Mouse (Mus musculus) layer of hippocampus, postnatal 25 days (tissue): ENCODE measurements around the gene Sim1. TPM values are rescaled to one million over a fixed set of nuclear protein-coding genes. Genes with fewer than 3 reads are reported as not detected.
A peak's percentile ranks its signal among the peaks of the same experiment; 100 is the strongest.

Source experiments
- DNase-seq, 2 experiments: peaks; one replicate each; pipeline ENCODE4 v3.0.0; 2022; ENCODE audit warnings: mixed read lengths in 2 of 2, low spot score in 1 of 2; ENCODE audit errors: extremely low spot score in 1 of 2
- total RNA-seq, 2 experiments: library from RNA; stranded (reverse); gene quantifications; 2 replicates each; pipeline ENCODE4 v1.2.3; 2021

The Sim1 gene
- not detected for total RNA-seq

GRCm38 (mm10) chr10:50894170-50894991 is at the start of gene Sim1:
Gene Sim1 (plus strand): TSS chr10:50894754.
- peak in 1 of 2 experiments; percentile 25 for DNase-seq

DNA sequence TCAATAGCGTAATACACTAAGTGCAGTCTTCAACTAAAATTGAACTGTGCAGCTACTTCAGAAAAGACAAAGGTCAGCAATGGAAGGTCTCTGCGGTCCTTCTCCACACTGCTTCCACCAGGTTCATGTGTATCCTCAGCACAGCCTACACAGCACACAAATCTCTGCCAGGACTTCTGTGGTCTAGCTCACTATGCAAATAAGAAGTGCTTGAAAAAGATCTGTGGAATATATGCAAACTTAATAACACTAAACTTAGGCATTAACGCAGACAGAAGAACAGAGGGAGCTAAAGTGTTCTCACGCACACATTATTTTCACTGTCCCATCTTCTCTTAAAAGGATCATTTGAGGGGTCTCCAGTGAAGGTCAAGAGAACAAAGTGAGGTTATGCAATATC is 26.4 kb upstream of the Sim1 start:
- no peak for DNase-seq

DNA sequence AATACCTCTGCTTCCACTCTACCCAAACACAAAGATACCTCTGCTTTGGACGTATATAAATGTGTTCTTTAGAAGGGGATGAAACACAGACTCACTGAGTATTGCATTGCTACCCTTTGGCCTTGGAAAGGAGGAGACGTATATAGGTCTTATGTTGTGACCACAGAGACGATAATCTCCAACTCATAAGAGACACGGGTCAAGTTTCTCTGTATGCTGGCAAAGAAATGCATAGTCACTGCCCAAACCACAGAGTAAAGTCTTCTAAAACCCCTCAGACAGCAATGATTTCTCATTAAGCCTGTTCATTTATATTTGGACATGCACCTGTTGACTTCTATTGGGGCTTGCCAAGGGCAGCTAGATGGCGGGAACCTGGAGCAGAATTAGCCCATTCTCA is 17.6 kb upstream of the Sim1 start:
- no peak for DNase-seq

GRCm38 (mm10) chr10:50881476-50882069 is 13.0 kb upstream of the Sim1 start:
- DNase-seq, result no peak

DNA sequence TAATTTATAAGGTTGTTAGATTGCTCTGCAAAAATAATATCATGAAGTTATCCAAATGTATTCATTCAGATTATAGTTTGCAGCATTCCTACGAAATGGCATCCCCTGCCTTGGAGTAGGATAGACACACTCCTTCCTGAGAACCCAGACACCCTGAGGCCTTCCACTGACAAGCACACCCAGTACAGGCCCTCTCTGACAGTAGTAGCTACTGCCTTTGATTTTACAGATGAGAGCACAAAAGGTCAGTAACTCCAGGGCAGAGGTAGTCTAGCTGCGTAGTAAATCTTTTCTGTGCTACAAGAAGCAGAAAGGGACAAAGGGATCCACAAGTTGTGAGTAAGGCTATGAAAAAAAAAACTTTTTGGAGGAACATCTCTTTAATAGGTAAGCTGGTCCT is 12.2 kb upstream of the Sim1 start:
- DNase-seq, result no peak

DNA sequence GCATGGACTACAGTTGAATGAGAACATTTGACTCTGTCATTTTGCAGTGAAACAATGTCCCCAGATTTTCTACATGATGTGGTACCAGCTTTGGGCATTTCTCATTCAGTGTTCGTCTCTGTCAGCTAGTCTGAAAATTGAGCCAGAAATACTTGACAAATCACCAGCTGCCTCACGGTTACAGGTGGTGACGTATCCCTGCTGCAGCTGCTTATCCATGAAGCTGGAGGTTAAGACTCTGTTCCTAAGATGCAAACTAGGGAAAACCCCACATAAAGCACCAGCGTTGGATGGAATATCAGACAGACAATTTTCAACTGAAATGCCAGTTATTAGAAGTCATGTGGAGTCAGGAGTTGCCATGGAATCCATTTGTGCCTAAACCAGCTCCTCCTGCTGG is 8.2 kb upstream of the Sim1 start:
- DNase-seq, result no peak

- DNase-seq, result no peak
Measured at GRCm38 (mm10) chr10:50890621-50891020, 3.9 kb upstream of the Sim1 start.

GRCm38 (mm10) chr10:50891876-50892711 is 2.5 kb upstream of the Sim1 start:
- no peak for DNase-seq

DNA sequence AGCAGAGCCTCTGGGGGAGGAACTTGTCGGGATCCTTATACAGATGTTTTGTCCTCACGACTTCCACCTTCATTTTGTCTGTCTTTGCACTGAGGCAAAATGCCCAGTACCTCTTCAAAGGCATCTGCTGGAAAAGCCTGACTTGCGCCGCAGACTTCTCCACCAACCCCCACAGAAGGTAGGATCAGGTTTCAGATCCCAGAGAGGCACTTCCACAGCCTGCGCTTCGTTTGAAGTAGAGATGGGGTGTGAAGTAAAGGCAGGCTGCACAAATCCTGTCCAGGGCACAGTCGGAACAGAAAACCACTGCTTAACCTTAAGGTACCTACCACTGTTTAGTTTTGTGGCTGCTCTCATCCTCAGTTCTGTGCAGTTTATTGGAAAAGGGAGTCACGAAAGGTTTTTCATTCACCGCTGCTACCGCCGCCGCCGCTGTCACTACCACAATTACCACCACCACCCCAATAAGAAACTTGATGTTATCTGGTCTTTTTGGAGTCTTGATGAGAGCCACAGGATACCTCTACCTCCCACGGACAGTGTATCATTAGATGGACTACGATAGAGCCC is 1.7 kb upstream of the Sim1 start:
- no peak for DNase-seq

- DNase-seq, result no peak
Measured at GRCm38 (mm10) chr10:50893546-50893945, 1.0 kb upstream of the Sim1 start.

- no peak for DNase-seq
Measured at GRCm38 (mm10) chr10:50895091-50895790, 687 bp downstream of the Sim1 start.

DNA sequence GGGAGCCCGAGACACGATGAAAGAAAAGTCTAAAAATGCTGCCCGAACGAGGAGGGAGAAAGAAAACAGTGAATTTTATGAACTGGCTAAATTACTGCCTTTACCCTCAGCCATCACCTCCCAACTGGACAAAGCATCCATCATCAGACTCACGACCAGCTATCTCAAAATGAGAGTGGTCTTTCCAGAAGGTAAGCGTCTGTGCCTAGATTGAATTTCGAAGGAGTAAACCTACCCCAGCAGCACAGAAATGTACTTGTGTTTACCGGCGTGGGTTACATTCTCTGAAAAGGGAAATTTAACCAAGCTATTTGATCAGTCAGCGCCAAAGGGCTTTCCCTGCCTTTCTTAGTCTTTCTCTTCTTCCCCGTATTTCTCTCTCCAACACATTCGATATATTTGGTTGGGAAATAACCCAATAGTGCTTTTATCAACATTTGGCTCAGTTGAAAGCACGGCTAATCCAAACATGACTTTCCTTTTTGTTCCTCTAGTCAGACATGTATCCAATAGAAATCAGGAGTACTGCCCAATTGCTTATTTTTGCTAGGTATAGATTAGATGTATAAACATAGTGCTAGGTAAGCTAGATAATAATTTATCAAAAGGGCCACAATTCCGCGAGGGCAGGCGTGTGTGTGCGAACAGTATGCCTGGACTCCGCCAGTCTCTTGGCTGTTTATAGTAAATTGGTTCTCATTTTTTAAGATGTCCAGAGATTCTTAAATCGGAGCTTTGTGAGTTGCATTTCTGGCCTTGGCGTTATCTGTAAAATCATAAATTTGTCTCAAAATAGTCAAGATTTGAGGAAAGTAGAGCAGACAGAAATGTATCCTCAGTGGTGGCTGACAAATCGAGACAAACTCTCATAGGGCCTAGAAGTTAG is 1.6 kb downstream of the Sim1 start:
- DNase-seq, result no peak

DNA sequence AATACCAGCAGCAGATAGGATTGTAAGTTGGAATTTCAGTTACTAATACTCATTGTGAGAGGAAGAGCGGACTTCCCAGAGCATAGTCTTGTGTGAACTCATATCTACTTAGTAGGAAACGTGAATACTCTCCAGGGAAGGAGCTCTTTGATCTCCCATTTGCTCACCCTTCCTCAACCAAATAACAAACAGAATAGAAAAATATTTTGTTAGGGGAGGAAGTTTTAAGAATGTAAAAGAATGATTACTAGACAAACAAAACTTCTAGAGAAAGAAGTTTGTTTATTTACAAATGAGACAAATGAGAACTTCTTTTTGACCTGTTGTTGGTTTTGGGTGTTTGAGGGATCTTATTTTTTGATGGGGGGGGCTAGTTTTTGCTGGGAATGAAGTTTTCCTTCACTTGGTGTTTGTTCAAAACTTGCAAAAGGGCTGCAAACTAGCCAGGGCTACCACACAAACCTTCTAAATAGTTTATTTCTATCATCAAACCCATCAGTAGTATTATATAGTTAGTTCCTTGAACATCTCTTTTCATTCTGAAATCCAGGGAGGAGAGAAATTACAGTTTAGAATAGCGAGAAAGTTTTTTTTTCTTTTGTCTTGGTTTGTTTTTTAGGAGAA is 2.3 kb downstream of the Sim1 start:
- DNase-seq, result no peak

- peak in 1 of 2 experiments; percentile 26 for DNase-seq
Measured at GRCm38 (mm10) chr10:50897530-50898471, 3.2 kb downstream of the Sim1 start.

DNA sequence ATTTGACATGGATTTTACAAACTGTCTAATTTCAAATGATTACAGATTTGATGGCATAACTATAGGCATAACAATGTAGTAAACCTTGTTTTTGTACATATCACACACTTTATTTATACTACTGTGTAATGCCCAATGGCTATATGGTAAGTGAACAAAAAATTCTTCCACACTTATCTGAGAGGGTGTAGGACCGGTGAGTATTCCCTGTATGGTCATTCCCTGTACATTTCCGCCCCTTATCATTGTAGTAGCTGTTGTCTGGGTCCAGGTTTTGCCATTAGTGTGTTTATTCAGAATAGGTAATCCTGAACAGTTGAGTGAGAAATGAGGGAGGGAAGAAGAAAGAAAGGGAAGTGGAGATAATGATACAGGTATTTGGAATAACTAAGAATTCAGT is 4.1 kb downstream of the Sim1 start:
- no peak for DNase-seq

DNA sequence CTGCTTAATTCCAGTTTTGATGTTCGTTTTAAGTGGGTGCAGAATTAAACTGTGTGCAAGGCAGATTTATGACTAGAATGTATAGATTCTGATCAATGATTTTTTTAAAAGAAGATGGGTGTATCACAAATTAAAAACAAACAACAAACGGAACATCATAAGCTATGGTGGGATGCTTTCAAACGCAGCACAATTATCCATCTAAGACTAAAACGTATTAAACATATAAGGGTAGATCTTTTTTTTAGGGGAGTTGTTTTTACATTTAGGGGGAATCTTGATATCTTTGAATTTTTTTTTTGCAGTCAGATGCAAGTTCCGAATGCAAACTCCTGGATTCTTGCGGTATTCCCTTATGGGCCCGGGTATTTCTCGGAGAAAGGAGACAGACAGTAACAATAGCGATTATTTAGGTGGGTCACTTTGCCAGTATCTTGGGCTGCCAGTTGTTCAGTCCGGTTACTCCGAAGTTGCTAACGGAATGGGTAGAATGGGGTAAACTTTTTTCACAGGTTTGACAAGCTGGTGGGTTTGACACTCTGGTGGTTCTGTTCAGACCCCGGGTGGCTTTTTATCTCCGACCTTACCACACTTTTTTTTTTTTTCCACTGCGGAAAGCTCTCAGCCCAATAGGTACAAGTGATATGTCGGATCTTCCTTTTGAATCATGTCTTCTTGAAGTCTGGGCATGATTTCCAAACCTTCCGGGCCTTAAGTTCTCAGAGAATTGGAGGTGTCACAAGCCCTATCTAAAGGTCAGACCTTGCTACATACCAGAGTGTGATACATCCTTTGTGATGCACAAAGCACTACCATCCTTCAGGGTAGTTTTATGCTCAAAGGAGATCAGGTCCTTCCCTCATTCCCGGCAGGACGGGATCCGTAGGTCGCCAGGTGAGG is 5.5 kb downstream of the Sim1 start:
- DNase-seq, result no peak
